Mouse (Mus musculus) olfactory bulb, adult 2 months (tissue): ENCODE measurements around the gene Smim13. TPM values are rescaled to one million over a fixed set of nuclear protein-coding genes. Genes with fewer than 3 reads are reported as not detected.

Experiments
- H3K27ac ChIP-seq: fragments of 200-500 bp; 2 replicates; pipeline ENCODE4 v1.5.1; 2012; ENCODE audit warnings: low read depth, low read length; ENCODE audit not compliant: insufficient read depth
- H3K4me1 ChIP-seq: fragments of 200-500 bp; 2 replicates; pipeline ENCODE4 v1.6.1; 2012; ENCODE audit warnings: low read length; ENCODE audit not compliant: control insufficient read depth, insufficient read depth
- H3K4me3 ChIP-seq: fragments of 200-500 bp; 2 replicates; pipeline ENCODE4 v1.5.1; 2012; ENCODE audit warnings: mild to moderate bottlenecking, low read depth, low read length, moderate library complexity; ENCODE audit not compliant: insufficient read depth
- CTCF ChIP-seq: fragments of 200-500 bp; IDR thresholded peaks from 2 replicates; pipeline ENCODE4 v1.5.1; 2012; ENCODE audit warnings: low read depth, mild to moderate bottlenecking, low read length, moderate library complexity; ENCODE audit not compliant: insufficient read depth
- POLR2A ChIP-seq: fragments of 200-500 bp; IDR thresholded peaks from 2 replicates; pipeline ENCODE4 v1.6.1; 2012; ENCODE audit warnings: mild to moderate bottlenecking, low read depth, low read length, moderate library complexity; ENCODE audit not compliant: insufficient read depth
- WGBS: fragments of 180-500 bp; shearing (Covaris S2); methylation state at CpG from one replicate; pipeline ENCODE4 v1.1.7; 2018; 5-methylcytosine and 5-hydroxymethylcytosine counted together
- polyA plus RNA-seq: library from polyadenylated mRNA; stranded (reverse); fragments of >200 nt; gene quantifications from 2 replicates; pipeline ENCODE4 v1.2.4, GENCODE M21; 2012; ENCODE audit warnings: low replicate concordance; ENCODE audit not compliant: missing spikeins, insufficient read depth, insufficient read length

The Smim13 gene
- polyA plus RNA-seq, 1 experiment = not detected

- Histone ChIP-seq H3K27ac (no peak overlapping the region), H3K4me1 (peaks cover 7% of the 10 kb centered on the region; the same call in 1 of the 2 replicates), H3K4me3 (no peak overlapping the region)
- TF ChIP-seq POLR2A (no peak), CTCF (no peak)
- 83% methylated on average over 3 of the region's 3 CpGs for WGBS
Observed at GRCm38 (mm10) chr13:41216236-41216635, 33.4 kb upstream of the Smim13 start.

GRCm38 (mm10) chr13:41219056-41219455, 30.6 kb upstream of the Smim13 start:
- Histone ChIP-seq H3K4me1 (peaks cover 4% of the 10 kb centered on the region; the same call in 1 of the 2 replicates), H3K4me3 (no peak overlapping the region), H3K27ac (no peak overlapping the region)
- TF ChIP-seq CTCF (no peak), POLR2A (no peak)
- WGBS = 34% methylated on average over 1 of the region's 1 CpGs

GRCm38 (mm10) chr13:41219687-41220303, 29.8 kb upstream of the Smim13 start:
- H3K4me3 ChIP-seq = peak overlapping the region; percentile 87
- peaks cover 4% of the 10 kb centered on the region; the same call in 1 of the 2 replicates for H3K4me1 ChIP-seq
- TF ChIP-seq POLR2A (no peak), CTCF (no peak)
- no peak overlapping the region for H3K27ac ChIP-seq
- WGBS = 1% methylated on average over 39 of the region's 39 CpGs

- 0 out of 2 replicates have a peak, but pooled peaks have one; percentile 17 for TF ChIP-seq POLR2A
- peak; percentile 90 for TF ChIP-seq CTCF
- 2% methylated on average over 76 of the region's 77 CpGs for WGBS
- H3K4me1 ChIP-seq = peaks cover 4% of the 10 kb centered on the region; the same call in 1 of the 2 replicates
- H3K4me3 ChIP-seq = peak within 1 kb of the TSS; percentile 87
- H3K27ac ChIP-seq = no peak within 1 kb of the TSS
Observed at GRCm38 (mm10) chr13:41220304-41220834, 29.3 kb upstream of the Smim13 start, which contains the start of gene Elovl2. Gene Elovl2, minus strand, starts transcription at chr13:41220405.

- 85% methylated on average over 5 of the region's 5 CpGs for WGBS
- H3K4me1 ChIP-seq = peaks cover 2% of the 10 kb centered on the region
- no peak overlapping the region for H3K27ac ChIP-seq
- TF ChIP-seq POLR2A (no peak), CTCF (no peak)
- H3K4me3 ChIP-seq = no peak overlapping the region
Observed at GRCm38 (mm10) chr13:41226513-41226912, 23.1 kb upstream of the Smim13 start.

GRCm38 (mm10) chr13:41228060-41228459, 21.6 kb upstream of the Smim13 start:
- Histone ChIP-seq H3K4me3 (no peak overlapping the region), H3K4me1 (peaks cover 11% of the 10 kb centered on the region), H3K27ac (no peak overlapping the region)
- TF ChIP-seq CTCF (no peak), POLR2A (no peak)
- 94% methylated on average over 5 of the region's 5 CpGs for WGBS

GRCm38 (mm10) chr13:41230256-41230655, 19.4 kb upstream of the Smim13 start:
- peaks cover 11% of the 10 kb centered on the region for H3K4me1 ChIP-seq
- WGBS = 92% methylated on average over 5 of the region's 5 CpGs
- no peak overlapping the region for H3K27ac ChIP-seq
- TF ChIP-seq CTCF (no peak), POLR2A (no peak)
- H3K4me3 ChIP-seq = no peak overlapping the region

- Histone ChIP-seq H3K4me1 (peaks cover 11% of the 10 kb centered on the region), H3K27ac (no peak overlapping the region; the same call in 1 of the 2 replicates)
- 15% methylated on average over 12 of the region's 12 CpGs for WGBS
Observed at GRCm38 (mm10) chr13:41231389-41231983, 18.2 kb upstream of the Smim13 start.

GRCm38 (mm10) chr13:41232209-41232608, 17.4 kb upstream of the Smim13 start:
- peaks cover 11% of the 10 kb centered on the region for H3K4me1 ChIP-seq
- WGBS = 92% methylated on average over 15 of the region's 15 CpGs
- no peak overlapping the region for H3K4me3 ChIP-seq
- no peak for TF ChIP-seq POLR2A
- no peak for TF ChIP-seq CTCF
- no peak overlapping the region for H3K27ac ChIP-seq

More at GRCm38 (mm10) chr13:41231389-41231983, 18.2 kb upstream of the Smim13 start:
- no peak overlapping the region for H3K4me3 ChIP-seq
- no peak for TF ChIP-seq POLR2A
- TF ChIP-seq CTCF = no peak

- no peak for TF ChIP-seq CTCF
- TF ChIP-seq POLR2A = no peak
- no peak overlapping the region for H3K4me3 ChIP-seq
- peaks cover 11% of the 10 kb centered on the region for H3K4me1 ChIP-seq
- WGBS = 89% methylated on average over 7 of the region's 7 CpGs
- no peak overlapping the region for H3K27ac ChIP-seq
Observed at GRCm38 (mm10) chr13:41233241-41233640, 16.4 kb upstream of the Smim13 start.
